Mouse (Mus musculus) forebrain, embryonic 13.5 days (tissue): ENCODE results near the gene Sars2. TPM values are rescaled to one million over a fixed set of nuclear protein-coding genes. Genes with fewer than 3 reads are reported as not detected.
A peak's percentile ranks its signal among the peaks of the same experiment; 100 is the strongest.

Experiments
- ATAC-seq: fragments of 200-750 bp; cut with Nextera tagmentation; 2 replicates; pipeline ENCODE4 v1.8.0; 2017
- H3K27ac ChIP-seq: fragments of 300-500 bp; sonication (generic); 2 replicates; pipeline ENCODE4 v1.5.1; 2015; ENCODE audit warnings: inconsistent platforms, mild to moderate bottlenecking, moderate library complexity
- H3K27me3 ChIP-seq: fragments of 300-500 bp; sonication (generic); 2 replicates; pipeline ENCODE4 v1.6.1; 2015; ENCODE audit warnings: mild to moderate bottlenecking, inconsistent platforms
- H3K36me3 ChIP-seq: fragments of 300-500 bp; sonication (generic); 2 replicates; pipeline ENCODE4 v1.6.1; 2015; ENCODE audit warnings: mild to moderate bottlenecking, inconsistent platforms; ENCODE audit not compliant: poor library complexity, severe bottlenecking
- H3K4me1 ChIP-seq: fragments of 300-500 bp; sonication (generic); 2 replicates; pipeline ENCODE4 v1.6.1; 2015; ENCODE audit warnings: inconsistent platforms
- H3K4me2 ChIP-seq: fragments of 300-500 bp; sonication (generic); 2 replicates; pipeline ENCODE4 v1.6.1; 2015; ENCODE audit warnings: inconsistent platforms, mild to moderate bottlenecking, moderate library complexity
- H3K4me3 ChIP-seq: fragments of 300-500 bp; sonication (generic); 2 replicates; pipeline ENCODE4 v1.5.1; 2015; ENCODE audit warnings: mild to moderate bottlenecking, inconsistent platforms
- H3K9ac ChIP-seq: fragments of 300-500 bp; sonication (generic); 2 replicates; pipeline ENCODE4 v1.6.1; 2015; ENCODE audit warnings: mild to moderate bottlenecking, inconsistent platforms
- H3K9me3 ChIP-seq: fragments of 300-500 bp; sonication (generic); replicated peaks from 2 replicates; pipeline ENCODE4 v1.6.1; 2016; ENCODE audit warnings: inconsistent platforms
- WGBS: fragments of 180-500 bp; shearing (Covaris S2); methylation state at CpG from one replicate; pipeline ENCODE4 v1.1.7; 2015; 5-methylcytosine and 5-hydroxymethylcytosine counted together
- polyA plus RNA-seq: library from polyadenylated mRNA; unstranded; fragments of >200 nt; fragmentation: Nextera tagmentation; extraction: Ambion mirVana; gene quantifications from 2 replicates; pipeline ENCODE4 v1.2.1, GENCODE M21; 2015

Gene Sars2
- polyA plus RNA-seq, 1 experiment from 2014 or later = 23.0 TPM

DNA sequence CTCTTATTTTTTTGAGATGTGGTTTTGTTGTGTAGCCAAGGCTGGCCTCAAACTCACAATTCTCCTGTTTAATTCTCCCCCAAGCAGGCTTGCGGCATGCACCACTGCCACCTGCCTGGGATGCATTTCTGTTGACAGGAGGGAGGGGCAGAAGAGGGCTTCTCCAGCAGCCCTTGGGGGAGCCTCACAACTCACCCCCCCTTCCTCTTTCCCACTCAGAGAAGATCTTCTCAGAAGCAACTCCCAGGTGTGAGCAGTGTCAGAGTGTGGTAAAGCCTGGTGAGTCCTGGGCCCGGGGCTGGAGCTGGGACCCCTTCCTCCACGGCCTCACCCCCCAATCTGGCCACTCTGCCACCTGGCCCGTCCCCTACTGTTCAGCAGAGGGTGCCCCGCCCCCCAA is 43.4 kb downstream of the Sars2 start:
- WGBS = 80% methylated on average over 5 of the region's 5 CpGs
- peaks cover 5% of the 10 kb centered on the region for H3K4me1 ChIP-seq
- no peak for ATAC-seq
- no peak overlapping the region for H3K27ac ChIP-seq
- H3K36me3 ChIP-seq = peaks cover 66% of the 10 kb centered on the region
- H3K4me3 ChIP-seq = no peak overlapping the region
- H3K9ac ChIP-seq = no peak overlapping the region
- no peaks in the 10 kb centered on the region for H3K9me3 ChIP-seq
- no peak overlapping the region for H3K4me2 ChIP-seq
- H3K27me3 ChIP-seq = no peaks in the 10 kb centered on the region

DNA sequence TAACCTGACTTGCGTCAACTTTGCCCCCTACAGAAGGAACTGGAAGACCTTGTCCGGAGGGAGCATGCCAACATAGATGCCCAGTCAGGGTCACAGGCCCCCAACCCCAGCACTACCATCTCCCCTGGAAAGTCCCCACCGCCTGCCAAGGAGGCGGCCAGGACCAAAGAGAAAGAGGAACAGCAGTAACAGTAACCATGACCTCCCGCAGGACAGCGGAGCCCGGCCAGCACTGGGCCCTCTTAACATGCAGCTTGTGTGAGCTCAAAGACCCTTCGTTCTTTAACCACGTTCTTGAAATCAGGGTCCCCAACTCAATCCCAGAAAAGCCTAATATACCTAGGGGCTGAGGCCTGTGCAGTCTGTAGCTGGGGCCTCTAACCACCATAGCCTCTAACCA is 46.1 kb downstream of the Sars2 start:
- H3K36me3 ChIP-seq = peaks cover 55% of the 10 kb centered on the region
- H3K27me3 ChIP-seq = no peaks in the 10 kb centered on the region
- H3K9ac ChIP-seq = no peak overlapping the region
- WGBS = 96% methylated on average over 9 of the region's 9 CpGs
- H3K4me2 ChIP-seq = no peak overlapping the region
- no peak overlapping the region for H3K4me3 ChIP-seq
- no peaks in the 10 kb centered on the region for H3K9me3 ChIP-seq
- no peak overlapping the region for H3K27ac ChIP-seq
- no peaks in the 10 kb centered on the region for H3K4me1 ChIP-seq
- no peak for ATAC-seq

DNA sequence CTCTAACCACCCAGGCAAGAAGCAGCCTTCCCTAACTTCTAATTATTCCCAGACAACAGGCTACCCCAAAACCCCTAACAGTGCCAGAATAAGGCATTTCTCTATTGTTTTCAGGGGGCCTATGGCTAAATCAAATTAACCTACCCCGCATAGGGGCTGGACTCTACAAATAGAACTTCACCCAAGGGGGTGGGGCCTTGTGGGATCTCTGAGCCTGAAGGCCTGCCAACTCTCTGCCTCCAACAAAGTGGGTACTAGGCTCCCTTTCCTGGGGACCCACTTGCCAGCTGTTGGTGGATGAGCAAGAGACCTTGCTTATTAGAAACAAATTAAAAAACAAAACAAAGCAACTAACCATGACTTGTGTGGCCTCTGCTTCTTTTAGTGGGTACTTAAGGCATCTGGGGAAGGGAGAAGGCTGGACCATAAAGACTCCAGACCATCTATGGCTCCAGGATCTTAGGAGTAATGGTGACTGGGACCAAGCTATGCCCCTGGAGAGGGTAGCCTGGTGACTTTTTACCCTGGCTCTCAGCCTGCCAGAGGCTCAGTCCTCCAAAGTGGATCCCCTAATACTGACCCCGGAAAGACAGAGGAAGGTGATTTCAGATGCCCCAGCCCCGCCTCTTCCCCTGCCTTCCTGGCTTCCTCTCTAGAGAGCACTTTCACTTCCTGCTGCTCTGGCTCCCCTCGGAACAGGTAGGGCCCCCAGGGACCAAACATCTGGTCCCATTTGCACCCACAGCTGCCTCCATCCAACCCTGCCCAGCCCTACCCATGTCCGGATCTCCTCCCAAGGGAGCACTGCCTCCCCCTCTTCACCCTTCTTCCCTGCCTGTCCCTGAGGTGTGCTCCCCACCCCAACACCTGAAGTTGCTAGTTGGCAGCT is 46.8 kb downstream of the Sars2 start, which contains the start of gene Rinl:
TSS of gene Rinl (plus strand) at position 663 of the 889 bp plus-strand sequence.
- H3K4me2 ChIP-seq = no peak within 1 kb of the TSS
- no peaks in the 10 kb centered on the region for H3K27me3 ChIP-seq
- ATAC-seq = no peak
- no peak within 1 kb of the TSS for H3K4me3 ChIP-seq
- H3K4me1 ChIP-seq = no peaks in the 10 kb centered on the region
- H3K9ac ChIP-seq = no peak within 1 kb of the TSS
- WGBS = 89% methylated on average over 5 of the region's 5 CpGs
- no peaks in the 10 kb centered on the region for H3K9me3 ChIP-seq
- peaks cover 49% of the 10 kb centered on the region for H3K36me3 ChIP-seq
- H3K27ac ChIP-seq = no peak within 1 kb of the TSS

DNA sequence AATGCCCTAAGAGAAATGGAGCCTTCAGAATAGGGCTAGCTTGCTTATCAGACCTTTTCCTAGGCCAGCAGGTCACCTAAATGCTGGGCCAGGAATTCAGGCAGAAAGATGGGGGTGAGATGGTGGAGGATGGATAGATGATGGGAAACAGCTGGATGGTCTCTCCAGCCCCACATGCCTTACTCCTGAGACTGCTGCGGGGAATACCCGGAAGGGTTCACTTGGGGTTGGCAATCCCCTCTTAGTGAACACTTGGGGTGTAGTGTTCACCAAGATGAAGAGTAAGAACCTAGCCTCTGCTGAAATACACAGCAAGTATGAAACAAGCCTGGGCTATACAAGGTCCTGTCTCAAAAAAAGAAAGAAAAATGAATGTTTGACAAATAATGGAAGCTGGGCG is 47.4 kb downstream of the Sars2 start:
- H3K27ac ChIP-seq = no peak overlapping the region
- H3K9ac ChIP-seq = no peak overlapping the region
- no peak overlapping the region for H3K4me2 ChIP-seq
- no peaks in the 10 kb centered on the region for H3K27me3 ChIP-seq
- H3K36me3 ChIP-seq = peaks cover 44% of the 10 kb centered on the region
- no peak for ATAC-seq
- H3K9me3 ChIP-seq = no peaks in the 10 kb centered on the region
- H3K4me1 ChIP-seq = no peaks in the 10 kb centered on the region
- WGBS = 79% methylated on average over 3 of the region's 3 CpGs
- H3K4me3 ChIP-seq = no peak overlapping the region

DNA sequence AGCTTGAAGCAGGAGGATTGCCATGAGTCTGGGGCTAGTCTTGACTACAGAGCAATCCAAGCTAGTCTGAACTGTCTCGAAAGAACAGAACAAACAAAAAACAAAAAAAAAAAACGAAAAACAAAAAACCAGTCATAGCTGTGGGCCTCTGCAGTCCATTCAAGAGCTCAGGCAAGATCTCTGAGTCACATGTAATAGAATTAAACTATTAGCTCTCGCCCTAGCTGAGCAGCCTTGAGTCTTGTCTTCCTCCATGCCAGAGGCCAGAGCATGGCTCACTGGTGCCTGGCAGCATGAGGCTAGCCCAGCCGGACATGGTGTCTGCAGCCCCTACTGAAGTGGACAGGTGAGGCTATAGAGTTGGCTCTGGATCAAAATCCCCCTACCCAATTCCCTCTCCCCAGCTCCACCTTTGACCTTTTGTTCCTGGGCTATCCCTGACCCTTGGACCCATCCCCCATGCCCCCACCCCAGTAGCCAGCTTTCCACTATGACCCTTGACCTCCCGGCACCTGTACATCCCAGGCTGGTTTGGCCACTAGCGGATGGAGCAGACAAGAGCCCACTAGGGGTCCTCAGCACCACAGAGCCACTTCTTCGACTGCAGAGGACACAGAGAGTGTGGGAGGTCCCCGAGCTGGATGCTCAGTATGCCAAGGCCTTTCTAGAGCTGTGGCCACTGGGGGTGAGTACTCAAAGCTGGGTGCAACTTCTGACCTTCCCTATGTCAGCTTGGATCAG is 48.4 kb downstream of the Sars2 start:
- ATAC-seq = no peak
- Histone ChIP-seq H3K4me3 (no peak overlapping the region), H3K4me2 (no peak overlapping the region), H3K27ac (no peak overlapping the region), H3K27me3 (no peaks in the 10 kb centered on the region; the same call in 1 of the 2 replicates), H3K4me1 (no peaks in the 10 kb centered on the region), H3K36me3 (peaks cover 35% of the 10 kb centered on the region), H3K9me3 (no peaks in the 10 kb centered on the region), H3K9ac (no peak overlapping the region)
- WGBS = 49% methylated on average over 8 of the region's 8 CpGs

DNA sequence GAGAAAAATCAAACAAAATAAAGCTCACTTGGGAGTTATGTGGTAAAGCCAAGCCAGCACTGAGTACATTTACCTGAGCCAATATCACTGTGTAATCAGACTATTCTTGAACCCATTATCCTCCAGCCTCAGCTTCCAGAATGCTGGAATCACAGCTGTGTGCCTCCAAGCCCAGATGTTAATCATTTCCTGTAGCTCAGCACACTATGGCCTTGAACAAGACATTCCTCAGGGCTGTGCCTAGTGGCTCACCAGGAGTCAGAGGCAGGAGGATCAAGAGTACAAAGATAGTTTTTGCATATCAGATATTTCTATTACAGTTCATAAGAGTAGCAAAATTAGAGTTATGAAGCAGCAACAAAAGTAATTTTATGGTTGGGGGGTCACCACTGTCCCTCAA is 49.9 kb downstream of the Sars2 start:
- no peak overlapping the region for H3K4me3 ChIP-seq

DNA sequence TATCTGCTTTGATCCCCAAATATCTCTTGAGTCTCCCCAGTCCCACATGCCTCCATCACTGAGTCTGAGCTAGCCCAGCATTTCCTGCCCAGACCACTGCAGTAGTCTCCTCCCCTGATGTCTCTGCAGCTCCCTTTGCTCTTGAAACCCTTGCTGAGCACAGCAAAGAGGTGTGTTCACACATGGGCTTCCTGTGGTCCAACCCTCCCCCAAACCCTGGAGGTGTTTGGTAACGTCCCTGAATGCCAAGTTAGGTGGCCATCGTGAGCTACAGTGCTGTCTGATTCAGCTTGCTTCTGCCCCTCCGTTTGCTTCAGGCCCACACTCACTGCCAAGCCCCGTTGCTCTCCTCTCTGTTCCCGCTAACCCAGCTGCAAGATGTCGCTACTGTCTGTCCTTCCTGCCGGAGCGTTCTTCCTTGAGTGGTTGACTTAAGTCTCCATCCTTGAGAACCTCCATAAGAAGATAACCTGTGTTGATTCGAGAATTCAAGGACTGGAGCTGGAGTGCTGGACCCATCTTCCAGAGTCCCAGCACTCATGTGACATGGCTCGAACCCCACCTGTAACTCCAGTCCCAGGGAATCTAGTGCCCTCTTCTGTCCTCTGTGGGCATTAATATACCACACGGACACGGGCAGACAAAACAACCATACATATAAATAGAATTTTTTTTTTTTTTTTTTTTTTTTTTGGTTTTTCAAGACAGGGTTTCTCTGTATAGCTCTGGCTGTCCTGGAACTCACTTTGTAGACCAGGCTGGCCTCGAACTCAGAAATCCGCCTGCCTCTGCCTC is 50.8 kb downstream of the Sars2 start:
- Histone ChIP-seq H3K27ac (no peak overlapping the region), H3K36me3 (peaks cover 12% of the 10 kb centered on the region; the same call in 1 of the 2 replicates), H3K4me2 (no peak overlapping the region), H3K4me3 (no peak overlapping the region), H3K27me3 (no peaks in the 10 kb centered on the region; the same call in 1 of the 2 replicates), H3K9ac (no peak overlapping the region), H3K9me3 (no peaks in the 10 kb centered on the region), H3K4me1 (0 out of 2 replicates have a peak, but pooled peaks cover 6% of the 10 kb centered on the region)
- ATAC-seq = no peak
- 86% methylated on average over 14 of the region's 14 CpGs for WGBS

More for the DNA sequence above, 49.9 kb downstream of the Sars2 start:
- H3K36me3 ChIP-seq = peaks cover 20% of the 10 kb centered on the region; the same call in 1 of the 2 replicates
- no peak for ATAC-seq
- no peaks in the 10 kb centered on the region; the same call in 1 of the 2 replicates for H3K27me3 ChIP-seq
- H3K9me3 ChIP-seq = no peaks in the 10 kb centered on the region
- no peak overlapping the region for H3K4me2 ChIP-seq
- 0 out of 2 replicates have a peak, but pooled peaks cover 3% of the 10 kb centered on the region for H3K4me1 ChIP-seq
- no peak overlapping the region for H3K9ac ChIP-seq
- H3K27ac ChIP-seq = no peak overlapping the region

DNA sequence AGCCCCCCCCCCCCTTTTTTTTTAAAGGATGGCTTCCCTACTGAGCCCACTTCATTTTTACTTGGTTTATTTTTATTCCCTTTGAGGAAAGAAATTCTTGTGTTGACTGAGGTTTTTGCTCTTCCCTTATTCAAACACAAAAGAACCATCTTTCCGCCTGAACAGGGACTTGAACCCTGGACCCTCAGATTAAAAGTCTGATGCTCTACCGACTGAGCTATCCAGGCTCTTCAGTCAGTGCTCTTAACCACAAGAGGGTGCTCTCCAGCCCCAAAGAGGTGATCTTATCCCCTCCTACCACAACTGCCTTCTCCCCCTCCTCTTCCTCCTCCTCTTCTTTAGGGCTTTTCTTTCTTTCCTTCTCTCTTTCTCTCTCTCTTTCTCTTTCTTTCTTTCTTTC is 52.0 kb downstream of the Sars2 start:
- no peak for ATAC-seq
- no peak overlapping the region for H3K9ac ChIP-seq
- 0 out of 2 replicates have a peak, but pooled peaks cover 6% of the 10 kb centered on the region for H3K4me1 ChIP-seq
- H3K36me3 ChIP-seq = peaks cover under 1% of the 10 kb centered on the region; the same call in 1 of the 2 replicates
- H3K4me3 ChIP-seq = no peak overlapping the region
- no peak overlapping the region for H3K27ac ChIP-seq
- no peak overlapping the region for H3K4me2 ChIP-seq
- H3K27me3 ChIP-seq = no peaks in the 10 kb centered on the region; the same call in 1 of the 2 replicates
- WGBS = 44% methylated on average over 2 of the region's 2 CpGs
- H3K9me3 ChIP-seq = no peaks in the 10 kb centered on the region

DNA sequence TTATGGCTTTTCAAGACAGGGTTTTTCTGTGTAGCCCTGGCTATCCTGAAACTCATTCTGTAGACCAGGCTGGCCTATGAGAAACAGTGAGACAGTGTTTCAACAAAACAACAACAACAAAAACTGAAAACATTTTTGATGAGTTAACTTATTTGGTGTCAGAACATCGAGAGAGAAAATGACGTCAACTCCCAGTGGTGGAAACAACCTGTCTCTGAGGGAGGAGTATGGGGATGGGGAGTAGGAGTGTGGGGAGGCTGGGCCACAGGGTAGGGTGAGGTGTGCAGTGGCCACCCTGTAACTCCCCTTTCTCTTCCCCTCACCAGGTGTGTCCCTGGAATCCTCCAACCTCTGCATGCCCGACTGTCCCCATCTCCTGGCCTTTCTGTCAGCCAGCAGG is 52.7 kb downstream of the Sars2 start:
- Histone ChIP-seq H3K36me3 (no peaks in the 10 kb centered on the region), H3K9ac (no peak overlapping the region), H3K4me3 (no peak overlapping the region), H3K4me1 (0 out of 2 replicates have a peak, but pooled peaks cover 6% of the 10 kb centered on the region), H3K27ac (no peak overlapping the region), H3K27me3 (no peaks in the 10 kb centered on the region; the same call in 1 of the 2 replicates), H3K9me3 (no peaks in the 10 kb centered on the region), H3K4me2 (no peak overlapping the region)
- ATAC-seq = no peak
- 94% methylated on average over 3 of the region's 3 CpGs for WGBS

DNA sequence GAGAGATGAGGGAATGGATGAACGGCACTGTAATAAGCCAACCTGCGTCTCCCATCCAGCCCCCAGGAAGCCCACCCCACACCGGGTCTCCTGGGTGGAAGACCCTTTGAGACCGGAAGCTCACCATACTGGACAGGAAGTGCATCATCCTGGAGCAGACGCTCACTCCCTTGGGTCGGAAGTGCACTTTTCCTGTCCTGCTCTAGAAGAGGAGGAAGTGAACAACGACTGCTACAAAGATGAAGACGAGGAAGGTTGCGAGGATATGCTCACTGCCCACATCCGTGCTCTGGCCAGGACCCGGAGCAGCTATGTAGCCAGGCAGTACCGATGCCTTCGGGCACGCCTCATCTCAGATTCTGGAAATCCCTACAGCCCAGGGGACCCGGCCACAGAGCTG is 54.0 kb downstream of the Sars2 start:
- H3K27me3 ChIP-seq = no peaks in the 10 kb centered on the region; the same call in 1 of the 2 replicates
- H3K4me3 ChIP-seq = no peak overlapping the region
- H3K27ac ChIP-seq = no peak overlapping the region
- no peaks in the 10 kb centered on the region for H3K9me3 ChIP-seq
- ATAC-seq = no peak
- WGBS = 83% methylated on average over 15 of the region's 15 CpGs
- no peaks in the 10 kb centered on the region for H3K36me3 ChIP-seq
- no peak overlapping the region for H3K4me2 ChIP-seq
- H3K4me1 ChIP-seq = 0 out of 2 replicates have a peak, but pooled peaks cover 6% of the 10 kb centered on the region
- H3K9ac ChIP-seq = no peak overlapping the region

DNA sequence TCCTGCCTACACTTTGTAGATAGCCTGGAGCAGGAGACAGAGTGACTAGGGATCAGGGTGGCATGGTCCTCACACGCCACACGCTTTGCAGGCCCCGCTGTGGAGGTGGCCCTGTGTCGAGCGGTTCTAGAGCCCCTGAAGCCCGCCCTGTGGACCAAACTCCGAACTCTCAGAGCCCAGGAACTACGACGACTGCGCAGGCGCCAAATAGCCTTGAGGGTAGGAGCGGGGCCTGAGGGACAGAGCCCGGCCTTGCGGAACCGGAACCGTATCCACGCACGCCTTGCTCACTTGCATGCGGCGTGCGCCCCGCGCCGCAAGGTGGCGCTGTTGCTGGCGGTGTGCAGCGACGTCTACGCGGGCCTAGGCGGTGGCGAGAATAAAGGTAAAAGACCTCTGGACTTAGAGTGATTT is 54.8 kb downstream of the Sars2 start:
- 15% methylated on average over 32 of the region's 32 CpGs for WGBS
- peak; percentile 72 for ATAC-seq
- H3K36me3 ChIP-seq = no peaks in the 10 kb centered on the region
- H3K27me3 ChIP-seq = no peaks in the 10 kb centered on the region; the same call in 1 of the 2 replicates
- no peak overlapping the region for H3K27ac ChIP-seq
- peaks cover 7% of the 10 kb centered on the region for H3K4me1 ChIP-seq
- peak overlapping the region; percentile 58 for H3K9ac ChIP-seq
- no peaks in the 10 kb centered on the region for H3K9me3 ChIP-seq
- H3K4me3 ChIP-seq = peak overlapping the region; percentile 9
- H3K4me2 ChIP-seq = peak overlapping the region; percentile 51
